Comparison of ENCODE assay signal across 7 mouse cellular contexts in the genomic region with DNA sequence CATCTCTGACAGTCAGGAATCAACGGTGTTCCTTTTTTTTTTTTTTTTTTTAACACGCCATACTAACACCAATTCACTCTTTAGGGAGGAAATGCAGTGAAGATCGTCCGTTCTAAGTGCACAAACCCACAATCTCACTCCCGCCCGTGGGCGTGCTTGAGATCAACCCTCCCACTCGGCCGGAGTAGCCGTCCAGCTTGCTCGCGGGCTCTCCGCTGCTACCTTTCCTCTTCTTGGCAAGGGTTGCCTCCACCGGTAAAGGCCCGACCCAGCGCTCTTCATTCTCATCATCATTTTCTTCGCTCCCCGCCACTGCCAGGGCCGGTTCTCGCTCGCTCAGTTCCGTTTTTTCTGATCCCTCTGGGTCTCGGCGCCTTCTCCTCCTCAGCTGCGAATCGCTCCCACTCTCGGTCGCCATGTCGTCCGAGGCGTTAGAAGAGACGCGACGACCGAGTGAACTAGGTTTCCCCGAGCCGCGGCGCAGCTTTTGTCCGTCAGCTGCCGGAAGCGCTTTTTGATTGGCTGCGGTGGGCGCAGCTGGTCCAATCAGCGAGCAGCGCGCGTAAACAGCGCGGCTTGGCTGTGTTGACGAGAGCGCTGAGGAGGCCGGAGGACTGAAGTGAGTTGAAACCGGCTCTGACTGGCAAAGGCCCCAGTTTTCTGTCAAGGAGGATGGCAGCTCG. TPM values are rescaled to one million over a fixed set of nuclear protein-coding genes. Genes with fewer than 3 reads are reported as not detected.
DNase-seq lines count a peak whose midpoint lies in the region; ATAC-seq lines count a peak whose summit lies in the region.

Cenpk (plus strand) TSS at position 228 of the 683 bp plus-strand sequence.
Ppwd1 (minus strand) TSS at position 460 of the 683 bp plus-strand sequence.

- no peaks in the 10 kb centered on the region for H3K27me3 ChIP-seq in intestine, embryonic 15.5 days (replicated peaks)
- H3K27me3 ChIP-seq in midbrain, embryonic 10.5 days (ENCODE audit: low read depth, poor library complexity, severe bottlenecking) = no peaks in the 10 kb centered on the region

- intact Hi-C loops in gastrocnemius, postnatal 36 days (cut with DNase I) = no loop called here
- intact Hi-C loops in left cerebral cortex, postnatal 25 days (cut with DNase I) = loop anchor here (5.0 kb wide), 1 partner anchor 51 kb away; the partner anchor contains the start of genes Trappc13 and Trim23

- peak within 1 kb of the TSS; percentile 97 for H3K27ac ChIP-seq in intestine, embryonic 15.5 days
- H3K27ac ChIP-seq in midbrain, embryonic 10.5 days (replicated peaks) = peak within 1 kb of the TSS; percentile 95

- under 1% methylated on average over 55 of the region's 55 CpGs for WGBS in intestine, embryonic 15.5 days
- under 1% methylated on average over 55 of the region's 55 CpGs for WGBS in midbrain, embryonic 10.5 days

- H3K4me1 ChIP-seq in intestine, embryonic 15.5 days (replicated peaks) = 0 out of 2 replicates have a peak, but pooled peaks cover 3% of the 10 kb centered on the region
- H3K4me1 ChIP-seq in midbrain, embryonic 10.5 days = peaks cover 28% of the 10 kb centered on the region

- peak within 1 kb of the TSS; percentile 92 for H3K9ac ChIP-seq in intestine, embryonic 15.5 days

- H3K4me2 ChIP-seq in intestine, embryonic 15.5 days (replicated peaks) = peak within 1 kb of the TSS; percentile 68

- no peaks in the 10 kb centered on the region for H3K36me3 ChIP-seq in intestine, embryonic 15.5 days
- H3K36me3 ChIP-seq in midbrain, embryonic 10.5 days = peaks cover 28% of the 10 kb centered on the region

- peak within 1 kb of the TSS; percentile 74 for H3K4me3 ChIP-seq in intestine, embryonic 15.5 days (replicated peaks)
- H3K4me3 ChIP-seq in midbrain, embryonic 10.5 days = peak within 1 kb of the TSS; percentile 81

- peak; percentile 98 for DNase-seq in adrenal gland, adult 2 months
- peak; percentile 96 for DNase-seq in embryo, embryonic 11.5 days (ENCODE audit: low read depth, low spot score)
- peak; percentile 91 to 95 for DNase-seq in gastrocnemius, postnatal 36 days
- peak; percentile 97 to 98 for DNase-seq in left cerebral cortex, postnatal 25 days (ENCODE audit: low spot score in 2 of 2)
- DNase-seq in midbrain, embryonic 10.5 days (ENCODE audit: low spot score) = peak; percentile 97
- peak; percentile 94 for DNase-seq in right cerebral cortex, postnatal 4 days

- H3K9me3 ChIP-seq in intestine, embryonic 15.5 days = no peaks in the 10 kb centered on the region
- H3K9me3 ChIP-seq in midbrain, embryonic 10.5 days (replicated peaks) = no peaks in the 10 kb centered on the region

- peak; percentile 100 for ATAC-seq in intestine, embryonic 15.5 days

RNA-seq across cellular contexts. Expression of gene Cenpk, which starts in this region (rescaled TPM):
- 1 to 10 TPM; 1.5 to 1.9 TPM for total RNA-seq in adrenal gland, adult 2 months (2021)
- polyA plus RNA-seq in adrenal gland, adult 2 months (2012; rRNA removed) = 0.12 and 0.21 TPM in 2 replicates
- not detected for total RNA-seq in gastrocnemius, postnatal 36 days (2021)
- 48.7 and 59.0 TPM in 2 replicates for polyA plus RNA-seq in intestine, embryonic 15.5 days (2015; fragmentation: Nextera tagmentation; extraction: Ambion mirVana)
- under 1 TPM; 0.69 to 0.94 TPM for total RNA-seq in left cerebral cortex, postnatal 25 days (2021)
- polyA plus RNA-seq in midbrain, embryonic 10.5 days (2016; fragmentation: Nextera tagmentation; extraction: Ambion mirVana) = 78.7 and 89.8 TPM in 2 replicates

RNA-seq across cellular contexts. Expression of gene Ppwd1, which starts in this region (rescaled TPM):
- 10 to 100 TPM; 12.7 to 14.2 TPM for total RNA-seq in adrenal gland, adult 2 months (2021)
- polyA plus RNA-seq in adrenal gland, adult 2 months (2012; rRNA removed) = 0.24 and 0.44 TPM in 2 replicates
- total RNA-seq in gastrocnemius, postnatal 36 days (2021) = 1 to 10 TPM; 5.7 to 6.4 TPM
- polyA plus RNA-seq in intestine, embryonic 15.5 days (2015; fragmentation: Nextera tagmentation; extraction: Ambion mirVana) = 12.9 and 14.8 TPM in 2 replicates
- total RNA-seq in left cerebral cortex, postnatal 25 days (2021) = 10 to 100 TPM; 12.6 to 14.4 TPM
- polyA plus RNA-seq in midbrain, embryonic 10.5 days (2016; fragmentation: Nextera tagmentation; extraction: Ambion mirVana) = 17.9 and 18.6 TPM in 2 replicates

Comparison
In these comparisons a context has a peak if more than half of its experiments do, and no peak if none do; other contexts are left out.
1. Peak in every context shown above with its lines: DNase-seq, ATAC-seq, H3K4me3 ChIP-seq and H3K27ac ChIP-seq.
2. RNA of gene Cenpk (polyA plus RNA-seq): 78.7 to 89.8 TPM in midbrain, embryonic 10.5 days and 48.7 to 59.0 TPM in intestine, embryonic 15.5 days; 0.12 to 0.21 TPM in adrenal gland, adult 2 months; every median in the first group is over 10 times any median in the second.